Mouse (Mus musculus) spleen, postnatal 14 days (tissue): ENCODE data around the gene Aplf.

ENCODE experiments used
- DNase-seq, 2 experiments: peaks; one replicate each; pipeline ENCODE4 v3.0.0; 2021 to 2022; ENCODE audit warnings: low spot score in 2 of 2

Aplf gene

DNA sequence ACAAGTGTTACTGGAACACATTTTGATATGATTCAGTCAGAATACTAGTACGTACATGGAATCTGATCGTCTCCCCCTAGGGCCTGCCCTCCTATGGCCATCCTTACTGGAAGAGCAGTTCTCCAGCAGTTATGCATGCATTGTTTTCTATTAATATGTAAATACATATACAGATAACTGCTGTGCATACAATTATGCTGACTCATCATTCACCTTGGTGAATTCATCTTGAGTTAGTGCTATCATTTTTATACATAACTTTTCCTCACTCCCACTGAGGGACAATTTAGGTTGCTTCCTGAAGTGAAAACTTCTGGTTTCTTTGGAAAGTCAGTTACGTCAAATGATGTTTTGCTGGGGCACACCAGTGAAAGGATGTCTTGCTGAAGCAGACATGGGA lies 48.8 kb downstream of the Aplf start:
- no peak for DNase-seq

DNA sequence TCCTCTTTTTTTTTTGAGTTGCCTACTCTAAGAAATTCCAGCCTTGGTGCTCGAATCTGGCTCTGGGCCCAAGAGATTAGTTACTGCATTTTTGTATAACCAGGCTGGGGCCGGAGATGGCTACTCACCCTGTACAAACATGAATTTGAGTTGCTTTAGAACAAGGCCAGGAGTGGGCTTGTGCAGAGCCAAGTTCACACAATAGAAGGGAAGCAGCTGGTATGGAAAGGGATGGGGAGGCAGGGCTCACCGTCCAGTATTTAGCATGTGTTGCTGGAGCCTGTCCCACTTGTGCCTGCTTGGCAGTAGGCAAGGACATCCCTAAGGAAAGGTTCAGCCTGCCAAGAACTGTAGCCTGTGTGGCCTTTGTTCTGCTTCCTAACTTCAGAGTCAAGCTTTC lies 50.7 kb downstream of the Aplf start:
- DNase-seq = no peak

DNA sequence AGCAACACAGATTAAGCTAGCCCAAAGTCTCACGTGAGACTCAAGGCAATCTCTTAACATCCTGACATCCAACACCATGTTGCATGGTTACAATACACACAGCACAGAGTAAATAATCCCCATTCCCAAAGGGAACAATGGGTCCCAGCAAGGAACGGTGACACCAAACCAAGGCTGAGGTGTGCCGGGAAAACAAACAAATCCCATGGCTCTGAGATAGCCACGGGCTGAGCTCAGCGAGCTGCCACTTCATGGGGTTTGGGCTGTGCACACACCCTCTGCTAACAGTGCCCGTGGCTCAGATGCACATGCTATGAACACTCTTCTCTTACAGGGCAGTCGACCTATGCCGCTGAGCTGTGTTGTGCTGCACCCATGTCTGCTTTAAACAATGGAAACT lies 54.0 kb downstream of the Aplf start:
- no peak for DNase-seq

DNA sequence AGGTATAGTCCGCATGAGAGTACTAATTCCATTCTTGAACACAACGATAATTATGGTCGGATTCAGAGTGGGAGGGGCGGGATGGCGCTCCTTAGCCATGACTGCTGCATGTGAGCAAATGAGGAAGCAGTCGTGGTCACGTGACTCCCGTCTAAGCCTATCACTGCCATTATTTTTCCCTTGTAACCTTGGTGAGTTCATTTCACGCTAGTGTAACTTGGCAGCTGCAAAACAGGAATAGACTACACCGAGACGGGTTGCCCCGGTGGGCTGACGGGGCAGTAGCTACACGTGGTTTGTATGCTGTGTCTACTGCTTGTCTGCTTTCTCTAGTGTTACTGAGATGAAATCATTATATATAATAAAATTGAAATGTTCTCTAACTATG lies 56.3 kb downstream of the Aplf start:
- no peak for DNase-seq

DNA sequence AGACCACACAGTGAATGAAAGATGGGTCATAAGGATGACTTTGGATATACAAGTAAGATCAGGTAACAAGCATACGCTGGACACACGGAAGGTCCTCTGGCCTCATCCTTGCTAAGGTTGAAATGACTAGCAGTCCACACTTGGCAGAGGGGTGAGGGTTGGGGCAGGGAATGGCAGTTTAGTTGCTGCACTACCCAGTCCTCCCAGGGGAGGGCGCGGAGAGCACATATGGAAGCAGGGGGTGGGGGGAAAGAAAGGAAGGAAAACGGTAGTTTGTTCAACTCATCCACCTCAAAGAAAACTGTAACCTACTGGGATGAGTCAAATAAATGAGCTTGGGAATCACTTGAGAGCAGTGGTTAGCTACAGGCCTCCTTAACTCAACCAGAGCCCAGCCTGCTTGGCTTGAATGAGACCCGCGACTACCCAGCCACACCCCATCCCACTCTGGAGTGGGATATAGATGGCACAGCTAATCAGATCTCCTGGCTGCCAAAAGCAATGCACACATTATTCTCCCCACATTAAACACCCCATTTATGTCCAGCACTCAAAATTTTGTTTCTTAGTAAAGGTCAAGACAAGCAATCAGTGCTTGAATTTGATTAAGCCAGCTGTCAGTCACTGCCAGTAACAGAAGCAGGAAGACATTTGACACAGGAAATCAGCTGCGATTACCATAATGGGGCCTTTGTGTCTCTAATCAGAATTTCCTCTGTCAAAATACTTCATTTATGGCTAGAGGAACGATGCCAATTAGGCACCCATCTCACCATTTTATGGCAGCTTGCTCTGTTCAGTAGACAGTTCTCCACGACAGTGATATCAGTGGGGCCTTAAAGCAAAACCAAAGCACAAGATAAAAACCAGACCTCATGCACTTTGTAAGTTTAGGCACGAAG lies 56.9 kb downstream of the Aplf start:
- peak; percentile 15 to 40 for DNase-seq

DNA sequence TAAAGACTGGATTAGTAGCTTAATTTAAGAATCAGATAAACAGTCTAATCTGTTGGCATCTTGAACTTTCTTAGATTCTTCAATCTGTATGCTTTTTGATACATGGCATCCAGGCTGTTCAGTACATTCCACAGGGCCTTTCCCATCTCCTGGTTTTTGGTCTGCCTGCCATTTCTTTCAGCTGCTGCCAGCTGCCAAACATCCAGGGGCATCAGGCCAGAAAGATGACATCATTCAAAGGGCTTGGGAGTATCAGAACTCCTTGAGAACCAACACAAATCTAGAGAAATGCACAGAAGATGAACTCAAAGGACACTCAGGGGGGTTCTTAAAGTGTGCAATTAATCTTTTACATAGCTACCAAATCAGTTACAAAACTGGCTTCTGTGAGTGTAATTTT lies 72.2 kb downstream of the Aplf start:
- no peak for DNase-seq

DNA sequence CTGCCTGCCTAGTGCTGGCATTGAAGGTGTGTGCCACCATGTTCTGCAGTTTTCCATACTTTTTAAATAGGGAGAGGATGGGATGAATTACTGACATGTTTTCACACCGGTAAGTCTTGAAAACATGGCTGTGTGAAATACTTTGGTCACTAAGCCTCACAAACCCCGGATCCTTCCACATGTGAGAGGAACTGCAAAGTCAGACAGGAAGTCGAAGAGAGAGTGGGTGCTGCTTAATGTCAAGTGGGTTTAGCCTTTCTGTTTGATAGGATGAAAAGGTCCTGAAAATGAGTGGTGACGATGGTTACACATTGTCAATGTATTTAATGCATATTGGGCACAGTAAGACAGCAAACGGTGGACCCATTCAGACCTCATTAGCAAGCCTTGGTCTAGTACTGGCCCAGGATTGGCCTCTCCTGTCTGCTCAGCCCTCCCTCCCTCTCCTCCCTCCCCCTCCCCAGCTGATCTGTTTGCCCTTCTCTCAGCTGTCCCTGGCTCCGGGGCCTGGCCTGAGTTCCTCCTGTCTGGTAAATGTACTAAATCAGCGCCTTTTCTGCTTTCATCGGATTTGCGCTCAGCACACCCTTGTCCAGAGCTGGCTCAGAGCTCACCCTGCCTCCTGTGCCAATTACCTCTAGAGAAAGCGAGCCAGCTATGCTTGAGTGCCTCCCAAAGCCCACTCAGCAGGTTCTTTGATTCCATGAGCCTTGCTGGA lies 74.7 kb downstream of the Aplf start:
- DNase-seq = no peak

DNA sequence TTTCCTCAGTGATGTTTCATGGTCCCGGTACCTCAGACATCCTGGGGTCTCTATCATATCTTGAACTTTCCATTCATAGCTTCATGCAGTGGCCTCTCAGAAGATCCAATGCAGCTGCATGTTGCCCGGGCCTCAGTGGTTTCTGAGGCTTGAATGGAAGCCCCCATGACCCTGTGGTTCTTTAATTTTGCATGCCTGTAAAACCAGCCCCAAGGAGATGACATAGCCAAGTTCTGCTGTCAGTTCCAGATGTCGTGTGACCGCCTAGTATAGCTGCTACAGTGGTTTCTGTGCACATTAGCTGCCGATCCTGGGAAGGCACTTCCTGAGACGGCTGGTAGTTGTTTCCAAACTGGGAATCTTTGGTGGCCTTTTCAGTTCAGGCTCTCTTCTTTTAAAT lies 77.8 kb downstream of the Aplf start:
- DNase-seq = no peak

DNA sequence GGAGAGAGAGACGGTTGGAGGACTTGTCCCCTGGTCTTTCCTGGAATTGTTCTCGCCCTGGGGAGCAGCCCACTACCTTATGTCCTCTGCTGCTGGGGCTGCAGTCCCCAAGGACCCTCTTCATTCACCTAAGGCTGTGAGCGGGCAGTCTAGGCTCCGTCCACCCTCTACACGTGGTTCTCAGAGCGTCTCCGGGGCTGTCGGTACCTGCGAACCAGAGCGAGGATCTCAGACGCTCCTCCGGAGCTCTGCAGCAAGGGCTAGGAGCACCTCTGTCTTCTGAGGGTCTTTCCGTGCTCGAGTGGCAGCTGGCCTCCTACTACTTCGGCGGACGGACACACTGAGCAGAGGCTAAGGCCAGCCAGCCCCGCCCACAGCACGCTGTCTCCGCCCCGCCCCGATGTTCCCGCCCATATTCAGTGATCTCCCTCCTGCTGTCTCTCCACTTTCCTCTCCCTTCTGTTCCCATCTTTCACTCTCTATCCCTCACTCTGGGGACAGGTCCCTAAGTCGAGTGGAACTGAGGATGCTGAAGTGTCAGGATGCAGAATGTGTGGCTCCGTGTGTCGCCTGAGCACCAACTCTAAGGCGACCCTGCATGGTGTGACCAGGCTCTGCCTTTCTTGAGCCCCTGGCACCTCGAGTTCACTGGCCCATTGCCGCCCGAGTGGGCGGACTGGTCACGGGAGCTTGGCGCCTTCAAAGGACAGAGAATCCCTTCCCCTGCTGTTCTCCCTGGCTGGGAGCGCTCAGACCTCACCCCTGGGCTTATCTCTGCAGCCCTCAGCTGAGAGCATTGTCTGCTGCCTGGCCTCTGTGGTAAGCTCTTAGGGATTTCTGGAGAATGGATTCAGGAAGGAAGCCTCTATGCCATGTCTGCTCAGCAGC lies 81.4 kb downstream of the Aplf start, which contains the start of gene Prokr1:
TSS of gene Prokr1 (minus strand) at position 350 of the 888 bp plus-strand sequence.
- DNase-seq = peak in 1 of 2 experiments; percentile 37

DNA sequence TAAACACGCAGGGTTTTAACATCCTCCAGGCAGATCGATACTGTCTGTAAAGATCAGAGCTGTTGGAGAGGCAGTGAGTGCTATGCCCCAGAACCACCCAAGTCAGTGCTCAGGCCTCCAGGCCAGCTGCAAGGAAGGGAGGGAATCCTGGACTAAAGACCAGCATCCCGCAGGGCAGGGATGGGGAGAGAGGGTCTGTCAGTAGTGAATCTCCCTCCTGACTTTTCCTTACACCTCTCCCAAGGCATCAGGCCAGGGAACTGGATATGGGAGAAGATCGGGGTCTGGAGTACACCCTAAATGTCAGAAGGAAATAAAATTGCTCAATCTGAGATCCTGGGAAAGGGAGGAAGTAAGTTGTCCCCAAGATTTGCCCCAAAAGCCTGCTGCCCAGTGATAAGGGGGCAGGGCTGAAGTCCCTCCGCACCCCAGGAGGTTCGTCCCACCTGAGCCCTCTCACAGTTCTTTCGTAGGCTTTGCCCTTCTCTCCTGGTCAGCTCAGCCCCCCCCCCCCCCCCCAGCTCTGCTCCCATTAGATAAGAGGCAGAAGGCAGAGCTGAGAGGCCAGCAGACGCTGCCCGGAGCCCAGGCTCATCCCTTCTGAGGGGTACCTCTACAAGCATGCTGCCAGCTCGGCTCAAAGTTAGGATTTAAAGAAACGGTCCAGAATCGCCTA lies 82.1 kb downstream of the Aplf start:
- no peak for DNase-seq

DNA sequence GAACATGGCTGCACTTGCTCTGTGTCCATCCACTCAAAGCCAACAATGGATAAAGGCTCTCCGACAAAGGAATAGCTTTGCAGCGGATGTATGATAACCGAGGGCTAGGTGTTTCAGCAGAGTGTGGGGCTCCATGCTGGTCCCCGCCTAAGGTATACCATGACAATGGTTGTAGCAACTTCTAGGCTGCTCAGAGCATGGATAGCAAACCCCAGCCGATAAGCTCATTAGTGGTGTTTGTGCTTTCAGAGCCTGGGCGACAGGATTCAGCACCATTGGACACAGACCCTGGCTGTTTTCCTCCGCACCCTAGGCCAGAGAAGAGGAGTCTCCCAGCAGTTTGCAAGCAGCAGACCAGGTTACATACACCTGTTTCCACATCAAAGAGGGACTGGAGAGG lies 88.0 kb downstream of the Aplf start:
- no peak for DNase-seq

DNA sequence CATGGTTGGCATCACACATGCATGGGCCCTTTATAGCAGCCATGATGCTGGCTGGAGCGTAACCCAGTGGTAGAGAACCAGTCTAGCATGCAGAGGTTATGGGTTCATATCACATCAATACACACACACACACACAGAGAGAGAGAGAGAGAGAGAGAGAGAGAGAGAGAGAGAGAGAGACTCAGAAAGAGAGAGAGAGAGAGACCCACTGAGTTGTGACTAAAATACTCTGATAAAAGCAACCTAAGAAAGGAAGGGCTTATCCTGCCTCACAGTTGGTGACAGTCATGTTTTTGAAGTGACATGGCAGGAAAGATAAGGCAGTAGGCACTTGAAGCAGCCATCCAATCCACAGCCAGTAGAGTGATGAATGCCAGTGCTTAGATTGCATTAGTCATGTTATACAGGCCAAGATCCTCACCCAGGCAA lies 88.8 kb downstream of the Aplf start:
- DNase-seq = no peak

DNA sequence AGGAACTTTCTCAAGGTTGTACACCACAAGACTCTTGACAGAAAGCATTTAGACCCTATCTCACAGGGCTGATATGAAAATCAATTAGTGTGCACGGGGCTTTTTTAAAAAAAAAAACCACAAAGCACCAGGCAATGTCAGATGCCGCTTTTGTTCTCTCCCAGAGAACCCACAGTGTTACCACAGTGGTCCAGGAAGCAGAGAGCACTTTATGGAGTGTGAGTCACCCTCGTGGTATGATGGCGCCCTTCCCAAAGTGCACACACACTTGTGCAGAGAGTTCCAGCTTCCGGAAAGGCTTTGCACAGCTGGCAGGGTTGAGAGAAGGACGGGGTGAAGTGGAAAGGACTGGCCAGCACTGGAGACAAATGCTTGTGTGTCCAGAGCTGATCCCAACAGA lies 89.5 kb downstream of the Aplf start:
- no peak for DNase-seq

DNA sequence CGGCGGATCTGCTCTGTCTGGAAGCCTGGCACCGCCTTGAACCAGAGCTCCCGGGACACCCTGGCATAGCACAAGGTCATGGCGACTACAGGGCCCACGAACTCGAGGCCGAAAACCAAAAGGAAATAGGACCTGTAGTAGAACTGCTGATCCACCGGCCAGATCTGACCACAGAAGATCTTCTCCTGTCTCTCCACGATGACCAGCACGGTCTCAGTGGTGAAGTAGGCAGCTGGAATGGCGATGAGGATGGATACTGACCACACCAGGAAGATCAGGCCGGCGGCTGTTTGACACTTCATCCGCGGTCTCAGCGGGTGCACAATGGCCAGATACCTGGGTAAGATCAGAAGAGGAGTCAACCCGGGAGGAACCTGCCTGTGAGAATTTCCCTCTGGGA lies 90.4 kb downstream of the Aplf start:
- DNase-seq = no peak

DNA sequence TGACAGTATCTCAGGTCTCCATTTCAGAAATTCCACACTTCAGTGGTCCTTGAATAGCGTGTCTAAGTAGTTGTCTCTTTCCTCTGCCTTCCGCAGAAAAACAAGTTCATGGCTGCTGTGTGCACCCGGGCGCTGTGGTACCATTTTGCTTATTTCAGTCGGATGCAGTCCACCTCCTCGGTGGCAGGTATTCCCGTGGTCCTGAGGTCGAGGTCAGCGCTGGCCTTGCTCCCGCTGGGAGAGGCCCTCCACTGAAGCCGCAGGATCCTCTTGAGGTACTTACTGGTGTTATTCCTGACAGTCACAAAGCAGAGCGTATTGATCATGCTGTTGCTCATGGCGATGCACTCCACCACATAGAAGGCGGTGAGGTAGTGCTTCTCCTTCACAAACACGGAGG lies 90.9 kb downstream of the Aplf start:
- DNase-seq = no peak
